ENCODE assay signal across 18 mouse cellular contexts in genomic region chr6:137806342-137806741, GRCm38 (mm10).
"Had no signal": no experiment of that assay in that cellular context is flagged by ENCODE, and none has a peak within 500 bp of the region (broad histone marks: within the 10 kb centered on the region; RNA-seq: fewer than 3 reads in every experiment).

No protein-coding gene starts in this region.

- H3K4me2 ChIP-seq: kidney, embryonic 15.5 days; limb, embryonic 12.5 days; limb, embryonic 15.5 days; liver, embryonic 11.5 days; lung, embryonic 14.5 days; midbrain, embryonic 11.5 days had no signal

- H3K9ac ChIP-seq: kidney, embryonic 15.5 days; limb, embryonic 12.5 days; limb, embryonic 15.5 days; liver, embryonic 14.5 days; liver, postnatal 0 days; lung, embryonic 14.5 days had no signal

- H3K27me3 ChIP-seq: kidney, embryonic 15.5 days; limb, embryonic 12.5 days; limb, embryonic 15.5 days had no signal

- H3K36me3 ChIP-seq: limb, embryonic 12.5 days; limb, embryonic 15.5 days had no signal

- H3K27ac ChIP-seq: kidney, embryonic 15.5 days; left cerebral cortex, adult 2 months; limb, embryonic 12.5 days; limb, embryonic 15.5 days; liver, embryonic 14.5 days; macrophage had no signal

- DNase-seq: kidney, adult 8-10 months; kidney, postnatal 10 days; kidney, postnatal 36 days; layer of hippocampus, postnatal 36 days; liver, postnatal 0 days; lung, embryonic 14.5 days; midbrain, embryonic 14.5 days; thymus, adult 18-20 months; thymus, postnatal 36 days had no signal

- H3K4me3 ChIP-seq: kidney, embryonic 15.5 days; left cerebral cortex, adult 2 months; limb, embryonic 12.5 days; limb, embryonic 15.5 days had no signal

- H3K9me3 ChIP-seq: limb, embryonic 12.5 days; limb, embryonic 15.5 days had no signal

- ATAC-seq: liver, postnatal 0 days; lung, postnatal 0 days had no signal
